Mouse (Mus musculus): ENCODE data around the gene Lats2. TPM values are rescaled to one million over a fixed set of nuclear protein-coding genes. Genes with fewer than 3 reads are reported as not detected.
"Not testable (repeated sequence)": the region's sequence is repeated elsewhere in the genome, so short reads cannot be mapped to it uniquely, and the experiment has no call there.

Lats2 gene
- polyA plus RNA-seq, 1 experiment from 2014 or later: 15.0 TPM

DNA sequence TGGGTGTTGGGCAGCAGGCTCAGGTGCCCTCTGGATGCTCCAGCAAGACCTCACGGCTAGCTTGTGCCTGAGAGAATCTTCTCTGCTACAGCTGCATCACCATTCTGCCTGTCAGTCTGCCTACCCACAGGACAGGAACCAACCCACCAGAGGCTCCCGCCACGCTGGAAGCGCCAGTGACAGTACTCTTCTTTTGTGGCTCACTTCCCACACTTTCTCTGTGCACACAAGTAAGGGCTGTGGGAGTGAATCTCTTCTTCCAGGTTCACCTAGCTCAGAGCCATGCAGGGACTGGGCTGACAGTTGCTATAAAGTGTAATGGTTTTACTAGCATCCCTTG lies 51.5 kb downstream of the Lats2 start:
- WGBS: 76% methylated on average over 4 of the region's 4 CpGs
- no peak overlapping the region for H3K27ac ChIP-seq
- no peak for ATAC-seq (ENCODE audit: low FRiP score)
- H3K27me3 ChIP-seq: no peaks in the 10 kb centered on the region
- no peak overlapping the region for H3K4me3 ChIP-seq (replicated peaks)
- H3K4me2 ChIP-seq: no peak overlapping the region
- peaks cover 34% of the 10 kb centered on the region for H3K4me1 ChIP-seq
- H3K9ac ChIP-seq: no peak overlapping the region
- H3K36me3 ChIP-seq (replicated peaks): 0 out of 2 replicates have a peak, but pooled peaks cover 4% of the 10 kb centered on the region
- no peaks in the 10 kb centered on the region for H3K9me3 ChIP-seq

DNA sequence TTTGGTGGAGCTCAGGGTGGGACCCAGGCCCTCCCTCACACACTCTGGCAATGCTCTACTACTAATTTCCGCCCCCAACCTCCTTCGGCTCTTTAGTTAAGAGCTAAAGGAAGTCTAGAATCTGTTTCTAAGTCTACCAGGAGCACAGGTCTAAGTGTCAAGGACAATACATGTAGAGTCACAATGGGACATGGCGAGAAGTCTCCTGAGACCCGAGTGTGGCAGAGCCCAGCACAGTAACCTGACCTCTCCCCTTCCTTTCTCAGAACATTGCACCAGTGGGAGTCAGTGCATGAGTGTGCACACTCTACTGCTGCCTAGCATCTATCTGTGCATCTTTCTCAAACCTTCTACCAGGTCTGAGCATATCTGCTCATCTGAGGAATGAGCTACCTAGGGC lies 52.4 kb downstream of the Lats2 start:
- ATAC-seq (ENCODE audit: low FRiP score): no peak
- no peak overlapping the region for H3K4me3 ChIP-seq (replicated peaks)
- no peak overlapping the region for H3K9ac ChIP-seq
- H3K4me1 ChIP-seq: peaks cover 34% of the 10 kb centered on the region
- H3K27me3 ChIP-seq: no peaks in the 10 kb centered on the region
- no peaks in the 10 kb centered on the region for H3K9me3 ChIP-seq
- no peak overlapping the region for H3K4me2 ChIP-seq
- 0 out of 2 replicates have a peak, but pooled peaks cover 4% of the 10 kb centered on the region for H3K36me3 ChIP-seq (replicated peaks)
- H3K27ac ChIP-seq: no peak overlapping the region
- WGBS: 84% methylated on average over 4 of the region's 4 CpGs

- Histone ChIP-seq H3K27ac (no peak overlapping the region), H3K4me3 (replicated peaks) (no peak overlapping the region), H3K9ac (no peak overlapping the region), H3K36me3 (replicated peaks) (peaks cover 8% of the 10 kb centered on the region), H3K27me3 (no peaks in the 10 kb centered on the region), H3K9me3 (no peaks in the 10 kb centered on the region), H3K4me2 (no peak overlapping the region), H3K4me1 (peaks cover 34% of the 10 kb centered on the region)
- WGBS: 77% methylated on average over 4 of the region's 4 CpGs
- no peak for ATAC-seq (ENCODE audit: low FRiP score)
These were observed 53.1 kb downstream of the Lats2 start for GRCm38 (mm10) chr14:57705075-57705474.

- ATAC-seq (ENCODE audit: low FRiP score): peak; percentile 82
- no peak overlapping the region for H3K9ac ChIP-seq
- 38% methylated on average over 12 of the region's 12 CpGs for WGBS
These were observed 56.2 kb downstream of the Lats2 start for GRCm38 (mm10) chr14:57701915-57702477.

GRCm38 (mm10) chr14:57699461-57699970 lies 58.7 kb downstream of the Lats2 start:
- no peaks in the 10 kb centered on the region for H3K9me3 ChIP-seq
- H3K4me3 ChIP-seq (replicated peaks): no peak overlapping the region
- H3K27ac ChIP-seq: no peak overlapping the region
- WGBS: 97% methylated on average over 33 of the region's 33 CpGs
- peaks cover 46% of the 10 kb centered on the region for H3K36me3 ChIP-seq (replicated peaks)
- peaks cover 8% of the 10 kb centered on the region for H3K4me1 ChIP-seq
- H3K9ac ChIP-seq: no peak overlapping the region
- H3K4me2 ChIP-seq: no peak overlapping the region
- ATAC-seq (ENCODE audit: low FRiP score): no peak
- no peaks in the 10 kb centered on the region for H3K27me3 ChIP-seq

More at GRCm38 (mm10) chr14:57701915-57702477, 56.2 kb downstream of the Lats2 start:
- Histone ChIP-seq H3K27me3 (no peaks in the 10 kb centered on the region), H3K36me3 (replicated peaks) (peaks cover 26% of the 10 kb centered on the region), H3K4me1 (peaks cover 11% of the 10 kb centered on the region), H3K4me2 (no peak overlapping the region), H3K4me3 (replicated peaks) (no peak overlapping the region), H3K27ac (peak overlapping the region; percentile 79), H3K9me3 (no peaks in the 10 kb centered on the region)

DNA sequence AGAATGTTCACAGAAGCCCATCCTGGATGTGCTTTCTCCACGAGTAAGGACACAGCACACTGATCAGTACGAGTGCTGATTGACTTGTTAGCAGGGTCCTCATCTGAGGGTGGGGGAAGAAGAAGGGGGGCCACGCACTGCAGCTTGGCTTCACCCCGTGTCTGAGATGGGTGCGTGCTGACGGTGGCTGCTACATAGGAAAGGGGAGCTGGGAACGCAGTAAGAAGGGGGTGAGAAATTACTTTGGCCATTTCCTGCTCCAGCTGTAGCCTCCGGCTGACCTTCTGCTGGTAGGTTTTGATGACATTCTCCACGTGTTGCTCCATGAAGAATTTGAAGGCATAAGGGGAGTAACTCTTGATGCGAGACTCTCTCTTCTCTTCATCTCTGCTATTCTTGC lies 59.2 kb downstream of the Lats2 start:
- peaks cover 8% of the 10 kb centered on the region for H3K4me1 ChIP-seq
- H3K9ac ChIP-seq: no peak overlapping the region
- H3K9me3 ChIP-seq: no peaks in the 10 kb centered on the region
- no peak overlapping the region for H3K4me3 ChIP-seq (replicated peaks)
- H3K4me2 ChIP-seq: no peak overlapping the region
- H3K27ac ChIP-seq: no peak overlapping the region
- 92% methylated on average over 10 of the region's 10 CpGs for WGBS
- H3K27me3 ChIP-seq: no peaks in the 10 kb centered on the region
- H3K36me3 ChIP-seq (replicated peaks): peaks cover 46% of the 10 kb centered on the region
- no peak for ATAC-seq (ENCODE audit: low FRiP score)

DNA sequence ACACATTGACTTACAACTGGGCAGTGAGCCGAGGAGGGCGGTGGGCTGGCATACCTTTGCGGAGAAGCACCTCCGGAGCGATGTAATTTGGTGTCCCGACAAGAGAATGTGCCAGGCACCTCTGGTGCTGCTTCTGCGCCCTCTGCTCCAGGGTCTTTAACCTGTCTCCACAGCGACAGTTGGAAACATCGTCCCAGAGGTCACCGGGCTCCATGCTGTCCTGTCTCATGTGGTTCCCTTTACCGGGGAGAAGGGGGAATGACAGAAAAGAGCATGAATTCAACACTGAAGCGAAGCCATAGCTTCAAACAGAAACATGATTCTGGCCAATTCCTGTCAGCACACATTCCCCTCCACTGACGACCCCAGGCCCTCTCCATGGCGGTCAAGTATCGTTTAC lies 62.1 kb downstream of the Lats2 start:
- H3K36me3 ChIP-seq (replicated peaks): peaks cover 48% of the 10 kb centered on the region
- no peaks in the 10 kb centered on the region for H3K9me3 ChIP-seq
- H3K4me3 ChIP-seq (replicated peaks): no peak overlapping the region

DNA sequence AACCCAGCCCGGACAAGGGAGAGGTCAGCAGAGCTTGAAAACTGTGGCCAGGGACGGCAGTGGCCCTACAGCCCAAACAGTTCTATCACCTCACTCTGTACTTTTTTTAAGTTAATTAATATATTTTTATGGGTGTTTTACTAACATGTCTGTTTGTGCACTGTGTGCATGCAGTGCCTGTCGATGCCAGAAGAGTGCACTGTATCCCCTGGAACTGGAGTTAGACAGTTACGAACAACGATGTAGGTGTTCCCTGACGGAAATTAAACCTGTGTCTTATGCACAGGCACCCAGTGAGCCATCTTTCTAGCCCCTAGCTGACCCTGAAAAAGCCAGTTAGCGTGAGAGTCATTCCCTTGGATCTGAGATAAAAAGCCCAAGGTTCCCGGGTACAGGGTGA lies 62.6 kb downstream of the Lats2 start:
- Histone ChIP-seq H3K27ac (no peak overlapping the region), H3K4me2 (no peak overlapping the region), H3K9ac (no peak overlapping the region), H3K27me3 (no peaks in the 10 kb centered on the region), H3K36me3 (replicated peaks) (peaks cover 52% of the 10 kb centered on the region), H3K4me3 (replicated peaks) (no peak overlapping the region), H3K9me3 (no peaks in the 10 kb centered on the region), H3K4me1 (no peaks in the 10 kb centered on the region)
- WGBS: 87% methylated on average over 8 of the region's 8 CpGs
- ATAC-seq (ENCODE audit: low FRiP score): no peak

More for the DNA sequence above, 62.1 kb downstream of the Lats2 start:
- ATAC-seq (ENCODE audit: low FRiP score): no peak
- WGBS: 95% methylated on average over 15 of the region's 15 CpGs
- H3K4me2 ChIP-seq: no peak overlapping the region
- H3K9ac ChIP-seq: no peak overlapping the region
- H3K4me1 ChIP-seq: no peaks in the 10 kb centered on the region
- H3K27me3 ChIP-seq: no peaks in the 10 kb centered on the region
- no peak overlapping the region for H3K27ac ChIP-seq

GRCm38 (mm10) chr14:57694246-57694645 lies 63.9 kb downstream of the Lats2 start:
- Histone ChIP-seq H3K9ac (no peak overlapping the region), H3K27ac (no peak overlapping the region), H3K4me3 (replicated peaks) (no peak overlapping the region), H3K4me2 (no peak overlapping the region), H3K4me1 (no peaks in the 10 kb centered on the region), H3K27me3 (no peaks in the 10 kb centered on the region), H3K36me3 (replicated peaks) (peaks cover 41% of the 10 kb centered on the region), H3K9me3 (no peaks in the 10 kb centered on the region)
- WGBS: 87% methylated on average over 16 of the region's 16 CpGs
- no peak for ATAC-seq (ENCODE audit: low FRiP score)

DNA sequence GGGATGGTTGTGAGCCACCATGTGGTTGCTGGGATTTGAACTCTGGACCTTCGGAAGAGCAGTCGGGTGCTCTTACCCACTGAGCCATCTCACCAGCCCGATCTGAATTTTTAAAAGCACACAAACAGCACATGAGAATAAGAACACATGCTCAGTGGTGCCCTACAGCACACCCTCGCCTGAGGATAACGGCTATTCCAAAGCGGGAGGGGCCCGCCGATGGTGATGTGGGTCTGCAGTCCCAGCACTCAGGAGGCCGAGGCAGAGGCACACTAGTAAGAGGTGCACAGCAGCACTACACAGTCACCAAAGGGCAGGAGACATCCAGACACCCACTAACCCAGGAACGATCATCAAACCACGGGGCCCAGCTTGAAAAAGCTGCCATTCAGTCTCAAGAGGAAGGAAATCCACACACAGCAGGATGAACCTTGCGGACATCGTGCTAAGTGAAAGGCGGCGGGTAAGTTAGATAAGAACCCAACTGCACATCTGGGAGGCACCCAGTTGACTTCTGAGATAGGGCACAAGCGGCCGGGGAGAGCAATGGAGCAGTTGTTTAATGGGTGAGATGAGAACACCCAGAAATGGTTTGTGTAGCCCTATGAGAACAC lies 65.6 kb downstream of the Lats2 start:
- Histone ChIP-seq H3K9me3 (no peaks in the 10 kb centered on the region), H3K9ac (no peak overlapping the region), H3K4me3 (replicated peaks) (no peak overlapping the region), H3K27ac (no peak overlapping the region), H3K27me3 (no peaks in the 10 kb centered on the region), H3K4me2 (no peak overlapping the region), H3K36me3 (replicated peaks) (peaks cover 36% of the 10 kb centered on the region), H3K4me1 (no peaks in the 10 kb centered on the region)
- 93% methylated on average over 17 of the region's 17 CpGs for WGBS
- ATAC-seq (ENCODE audit: low FRiP score): no peak

DNA sequence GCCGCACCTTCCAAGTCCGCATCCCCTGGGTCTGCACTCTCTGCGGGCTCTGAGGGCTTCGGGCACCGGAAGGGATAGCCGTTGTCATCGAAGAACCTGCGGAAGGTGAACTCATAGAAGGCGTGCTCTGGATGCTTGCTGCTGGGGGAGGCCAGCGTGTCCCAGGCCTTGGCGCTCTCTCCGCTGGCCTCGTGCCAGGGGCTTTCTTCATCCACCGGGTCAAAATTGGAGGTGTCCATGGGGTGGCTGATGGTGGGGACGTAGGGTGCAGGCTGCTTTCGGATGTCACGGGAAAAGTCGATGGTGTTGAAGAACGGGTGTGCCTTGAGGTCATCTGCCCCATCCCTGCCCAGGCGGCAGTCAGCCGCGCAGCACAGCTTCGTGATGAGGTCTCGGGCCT lies 66.9 kb downstream of the Lats2 start:
- ATAC-seq (ENCODE audit: low FRiP score): no peak
- Histone ChIP-seq H3K9ac (no peak overlapping the region), H3K9me3 (no peaks in the 10 kb centered on the region), H3K27ac (no peak overlapping the region), H3K4me1 (no peaks in the 10 kb centered on the region), H3K27me3 (no peaks in the 10 kb centered on the region), H3K36me3 (replicated peaks) (peaks cover 27% of the 10 kb centered on the region), H3K4me3 (replicated peaks) (no peak overlapping the region), H3K4me2 (no peak overlapping the region)
- WGBS: 97% methylated on average over 24 of the region's 24 CpGs

- no peak overlapping the region for H3K4me3 ChIP-seq (replicated peaks)
- H3K4me2 ChIP-seq: no peak overlapping the region
- H3K4me1 ChIP-seq: no peaks in the 10 kb centered on the region
- WGBS: 94% methylated on average over 8 of the region's 8 CpGs
- peaks cover 21% of the 10 kb centered on the region for H3K36me3 ChIP-seq (replicated peaks)
- H3K9me3 ChIP-seq: no peaks in the 10 kb centered on the region
- H3K27me3 ChIP-seq: no peaks in the 10 kb centered on the region
- H3K27ac ChIP-seq: no peak overlapping the region
- no peak overlapping the region for H3K9ac ChIP-seq
- ATAC-seq (ENCODE audit: low FRiP score): no peak
These were observed 67.5 kb downstream of the Lats2 start for GRCm38 (mm10) chr14:57690681-57691080.

DNA sequence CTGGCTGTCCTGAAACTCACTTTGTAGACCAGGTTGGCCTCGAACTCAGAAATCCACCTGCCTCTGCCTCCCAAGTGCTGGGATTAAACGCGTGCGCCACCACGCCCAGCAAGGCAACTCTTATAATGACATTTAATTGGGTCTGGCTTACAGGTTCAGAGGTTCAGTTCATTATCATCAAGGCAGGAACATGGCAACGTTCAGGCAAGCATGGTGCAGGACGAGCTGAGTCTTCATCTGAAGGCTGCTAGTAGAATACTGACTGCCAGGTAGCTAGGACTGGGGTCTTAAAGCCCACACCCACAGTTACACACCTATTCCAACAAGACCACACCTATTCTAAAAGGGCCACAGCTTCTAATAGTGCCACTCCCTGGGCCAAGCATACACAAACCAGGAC lies 70.1 kb downstream of the Lats2 start:
- H3K9me3 ChIP-seq; H3K4me1 ChIP-seq; H3K27ac ChIP-seq; H3K4me2 ChIP-seq; H3K9ac ChIP-seq; H3K27me3 ChIP-seq; H3K4me3 ChIP-seq (replicated peaks); ATAC-seq (ENCODE audit: low FRiP score): not testable (repeated sequence)
- WGBS: 90% methylated on average over 7 of the region's 7 CpGs
- H3K36me3 ChIP-seq (replicated peaks): peaks cover 12% of the 10 kb centered on the region

Measured in forebrain, embryonic 12.5 days (tissue).